Mouse (Mus musculus) gastrocnemius, adult 18-20 months (tissue): ENCODE measurements around the gene Luc7l3. TPM values are rescaled to one million over a fixed set of nuclear protein-coding genes. Genes with fewer than 3 reads are reported as not detected.
"Not testable (repeated sequence)": the region's sequence is repeated elsewhere in the genome, so short reads cannot be mapped to it uniquely, and the experiment has no call there.

Source experiments
- DNase-seq: peaks from one replicate; pipeline ENCODE4 v3.0.0; 2021; ENCODE audit warnings: low spot score
- total RNA-seq, 2 experiments: library from RNA; stranded (reverse); gene quantifications; 2 replicates each; pipeline ENCODE4 v1.2.3; 2021

The Luc7l3 gene
- total RNA-seq, 2 experiments from 2014 or later, result 30.3 to 44.2 TPM

DNA sequence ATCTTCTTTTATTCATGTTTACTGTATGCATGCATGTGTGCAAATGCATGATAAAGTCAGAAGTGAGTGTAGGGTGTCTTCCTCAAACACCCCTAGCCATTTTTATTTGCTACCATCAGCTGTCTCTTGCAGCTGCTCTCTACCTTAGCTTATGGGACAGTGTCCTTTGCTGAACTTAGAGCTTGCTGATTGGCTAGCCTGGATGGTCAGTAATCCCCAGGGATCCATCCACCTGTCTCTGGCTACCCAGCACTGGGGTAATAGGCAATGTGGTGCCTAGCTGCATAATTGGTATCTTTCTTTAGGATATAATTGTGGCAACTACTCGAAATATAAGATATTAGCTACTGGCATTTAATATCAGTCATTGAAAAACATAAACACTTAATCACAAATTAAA lies 9.1 kb downstream of the Luc7l3 start:
- DNase-seq, result no peak

DNA sequence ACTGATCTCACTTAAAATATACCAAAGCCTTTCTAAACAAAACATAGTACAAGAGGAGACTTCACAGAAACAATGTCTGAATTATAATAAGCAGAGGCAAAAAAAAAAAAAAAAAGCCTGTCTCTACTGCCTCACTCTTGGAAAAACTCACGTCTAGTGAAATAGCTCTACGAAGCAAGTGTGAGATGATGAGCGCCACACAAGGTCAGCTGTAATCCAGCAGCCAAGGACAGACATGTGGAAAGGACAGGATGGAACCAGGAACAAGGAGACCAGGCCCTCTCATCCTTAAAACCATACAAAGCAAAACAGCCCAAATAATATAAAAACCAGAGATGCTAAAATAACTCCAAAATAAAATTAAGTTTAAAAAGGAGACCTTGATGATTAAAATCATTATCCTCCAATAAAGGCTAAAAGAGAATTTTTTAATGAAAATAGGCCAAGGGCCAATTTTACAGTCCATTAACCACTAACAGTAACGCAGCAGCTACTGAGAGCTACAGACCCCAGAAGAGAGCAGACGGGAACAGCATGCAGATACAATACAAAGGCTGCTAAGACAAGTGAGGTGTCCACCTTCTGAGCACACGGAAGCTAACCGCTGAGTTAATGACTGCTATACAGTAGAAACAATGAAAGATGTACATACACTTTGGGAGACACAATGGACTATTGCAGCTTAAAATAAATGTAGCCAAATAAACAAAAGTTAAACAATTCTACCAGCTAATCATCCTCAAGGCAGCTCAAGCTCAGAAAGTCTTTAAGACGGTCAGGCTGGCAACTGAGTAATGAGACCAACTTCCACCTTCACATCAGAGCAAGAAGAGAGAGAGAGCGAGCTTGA lies 26.6 kb downstream of the Luc7l3 start:
- no peak for DNase-seq

DNA sequence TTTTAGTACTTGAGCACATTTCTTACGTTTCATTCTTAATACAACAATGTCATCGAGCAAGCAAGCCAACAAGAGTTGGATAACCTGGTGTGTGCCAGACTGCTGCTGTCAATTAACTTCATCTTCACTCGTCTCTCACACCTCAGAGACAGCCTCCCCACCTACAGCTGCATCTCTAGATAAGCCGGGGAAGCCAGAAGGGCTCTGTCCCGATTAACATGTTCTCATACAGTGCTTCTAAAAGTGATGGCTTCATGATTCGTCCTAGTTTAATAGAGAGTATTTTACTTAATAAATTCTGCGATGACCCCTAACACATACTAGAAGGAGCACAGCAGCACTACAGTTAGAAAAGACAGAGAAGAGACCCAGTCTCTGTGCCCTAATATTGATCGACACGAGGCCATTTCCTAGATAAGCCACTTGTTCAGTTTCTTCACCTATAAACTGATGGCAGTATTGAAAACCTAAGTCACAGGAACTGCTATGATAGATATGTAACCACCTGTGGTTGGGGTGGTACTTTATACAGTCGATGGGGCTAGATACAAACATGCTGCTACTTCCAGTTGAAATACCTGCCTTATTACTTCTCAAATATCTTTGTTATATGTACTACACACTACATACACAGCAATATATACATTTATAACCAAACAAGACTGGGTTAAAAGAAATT lies 31.6 kb downstream of the Luc7l3 start:
- DNase-seq, result no peak

DNA sequence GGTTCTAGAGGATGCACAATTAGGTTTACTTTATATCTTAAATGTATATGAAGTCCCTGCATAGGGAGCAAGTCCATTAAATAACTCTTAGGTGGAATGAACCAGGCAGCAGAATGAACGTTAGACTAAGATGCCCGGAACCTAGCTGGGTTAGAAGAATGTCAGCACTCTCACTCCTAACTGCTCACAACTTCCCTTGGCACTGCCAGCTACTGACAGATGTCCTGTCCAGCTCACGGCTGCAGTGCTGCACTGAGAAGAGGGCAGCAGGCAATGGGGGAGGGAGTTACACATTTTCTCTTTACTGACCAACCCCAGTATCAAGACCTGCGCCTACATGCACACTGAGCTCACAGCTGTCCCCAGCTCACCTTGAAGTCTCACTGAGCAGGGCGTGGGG lies 34.7 kb downstream of the Luc7l3 start:
- no peak for DNase-seq

DNA sequence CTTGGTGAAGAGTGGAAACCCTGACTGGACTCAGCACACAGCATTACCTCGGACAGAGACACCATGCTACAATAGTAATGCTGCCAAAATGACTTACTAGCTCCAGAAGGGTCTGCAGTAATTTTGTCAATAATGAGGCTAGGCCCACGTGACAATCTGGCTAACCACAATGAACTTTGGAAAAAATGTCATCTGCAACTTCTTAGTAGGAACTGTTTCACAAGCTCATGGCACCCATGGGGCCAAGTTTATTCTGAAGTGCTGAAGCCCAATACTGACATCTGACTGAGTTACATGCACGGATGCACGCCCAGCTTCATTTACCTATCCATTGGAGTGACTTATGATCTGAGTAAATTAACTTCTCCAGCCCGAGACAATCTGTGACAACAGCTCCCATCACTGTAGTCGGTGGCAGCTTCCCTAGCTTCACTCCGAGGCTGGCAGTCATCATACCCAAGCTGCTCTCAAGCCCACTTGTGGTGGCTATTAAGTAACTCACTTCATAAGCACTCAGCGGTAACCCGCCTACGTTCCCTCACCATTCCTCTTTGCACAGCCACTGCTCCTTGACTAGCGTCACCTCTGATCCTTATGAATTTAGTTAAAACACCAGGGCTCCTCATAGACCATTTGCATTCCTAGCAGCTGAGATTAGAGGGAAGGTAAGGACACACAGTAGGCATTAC lies 35.8 kb downstream of the Luc7l3 start:
- DNase-seq, result no peak

GRCm38 (mm10) chr11:94283536-94284099 lies 38.2 kb downstream of the Luc7l3 start:
- no peak for DNase-seq

DNA sequence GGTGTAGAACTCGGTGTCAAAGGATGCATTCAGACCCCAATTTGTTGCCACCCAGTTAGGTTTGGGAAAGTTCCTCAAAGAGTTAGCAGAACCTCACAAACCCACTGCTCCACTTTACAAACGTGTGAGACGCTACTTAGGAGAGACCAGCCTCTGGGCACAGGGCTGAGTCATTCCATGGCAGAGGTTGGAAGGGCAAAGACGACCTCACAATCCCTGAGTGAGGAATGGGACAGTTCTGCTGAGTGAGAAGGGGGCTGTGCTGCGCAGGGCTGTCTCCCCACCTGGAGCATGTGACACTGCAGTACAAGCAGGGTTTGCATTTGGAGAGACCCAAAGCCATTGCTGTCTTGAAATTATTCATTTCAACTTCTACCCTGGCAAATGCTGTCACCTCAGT lies 39.5 kb downstream of the Luc7l3 start:
- DNase-seq, result no peak

DNA sequence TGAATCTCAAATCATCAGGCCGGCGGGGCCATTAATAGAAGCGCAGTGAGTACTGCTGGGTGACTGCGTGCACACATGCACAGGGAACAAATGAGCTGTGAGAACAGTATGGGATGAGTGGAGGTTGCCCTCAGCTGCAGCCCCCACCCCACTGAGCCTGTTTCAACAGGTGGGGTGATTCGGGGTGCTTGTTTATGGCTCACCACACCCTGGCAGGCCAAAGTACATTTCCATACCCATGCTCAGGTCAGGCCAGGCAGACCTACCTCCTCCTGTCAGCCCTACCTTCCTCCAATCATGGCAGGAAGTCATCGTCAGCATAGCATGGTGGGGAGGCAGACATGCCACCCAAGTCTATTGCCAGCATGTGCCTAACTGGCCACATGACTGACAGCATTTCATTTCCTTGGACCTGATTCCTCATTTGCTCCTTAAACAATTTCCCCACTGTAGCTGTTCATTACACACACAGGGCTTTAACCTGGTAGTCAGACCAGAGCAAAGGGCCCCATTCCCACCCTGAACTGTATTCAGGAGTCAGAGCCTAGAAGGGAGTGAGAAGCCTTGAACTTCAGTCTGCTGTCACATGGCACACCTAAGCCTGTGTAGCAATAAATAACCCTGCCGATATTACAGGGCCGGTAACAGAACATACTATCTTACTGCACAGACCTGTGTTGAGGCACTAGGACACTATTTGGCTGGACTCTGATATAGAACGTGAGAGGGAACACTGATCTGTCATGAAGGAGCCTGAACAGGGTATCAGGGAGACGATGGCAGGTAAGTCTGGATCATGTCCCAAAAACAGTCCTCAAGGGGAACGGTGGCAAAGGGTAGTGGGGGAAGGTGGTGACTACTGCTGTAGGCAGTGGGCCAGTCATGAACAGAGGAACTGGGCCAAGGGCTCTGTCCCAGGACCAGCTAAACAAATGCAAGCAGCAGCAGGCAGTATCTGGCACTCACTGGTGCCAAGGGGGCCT lies 40.3 kb downstream of the Luc7l3 start, which contains the start of gene Gm21885:
Gene Gm21885 (plus strand): TSS at position 675 of the 983 bp plus-strand sequence.
- DNase-seq, result no peak

GRCm38 (mm10) chr11:94276869-94277337 lies 44.9 kb downstream of the Luc7l3 start:
- DNase-seq, result peak; percentile 93

- no peak for DNase-seq
These were observed 46.1 kb downstream of the Luc7l3 start for GRCm38 (mm10) chr11:94275686-94276085.

GRCm38 (mm10) chr11:94275226-94275625 lies 46.6 kb downstream of the Luc7l3 start:
- DNase-seq, result no peak

- no peak for DNase-seq
These were observed 47.5 kb downstream of the Luc7l3 start for GRCm38 (mm10) chr11:94274206-94274867.

GRCm38 (mm10) chr11:94272960-94273927 lies 48.5 kb downstream of the Luc7l3 start:
- no peak for DNase-seq

GRCm38 (mm10) chr11:94271015-94271414 lies 50.8 kb downstream of the Luc7l3 start:
- no peak for DNase-seq

DNA sequence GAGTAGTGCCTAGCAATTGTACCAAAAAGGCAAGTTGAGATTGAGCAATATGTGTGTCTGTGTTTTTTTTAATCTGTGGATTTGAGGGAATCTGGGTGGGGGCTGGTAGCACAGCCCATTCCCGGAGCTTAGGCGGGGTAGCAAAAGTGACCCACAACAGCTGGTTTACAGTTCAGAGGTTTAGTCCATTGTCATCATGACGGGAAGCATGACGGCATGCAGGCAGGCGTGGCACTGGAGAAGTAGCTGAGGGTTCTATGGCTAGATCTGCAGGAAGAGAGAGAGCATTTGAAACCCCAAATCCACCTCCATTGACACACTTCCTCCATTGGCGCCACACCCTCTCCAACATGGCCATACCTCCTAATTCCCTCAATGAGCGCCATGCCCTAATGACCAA lies 51.9 kb downstream of the Luc7l3 start:
- no peak for DNase-seq

DNA sequence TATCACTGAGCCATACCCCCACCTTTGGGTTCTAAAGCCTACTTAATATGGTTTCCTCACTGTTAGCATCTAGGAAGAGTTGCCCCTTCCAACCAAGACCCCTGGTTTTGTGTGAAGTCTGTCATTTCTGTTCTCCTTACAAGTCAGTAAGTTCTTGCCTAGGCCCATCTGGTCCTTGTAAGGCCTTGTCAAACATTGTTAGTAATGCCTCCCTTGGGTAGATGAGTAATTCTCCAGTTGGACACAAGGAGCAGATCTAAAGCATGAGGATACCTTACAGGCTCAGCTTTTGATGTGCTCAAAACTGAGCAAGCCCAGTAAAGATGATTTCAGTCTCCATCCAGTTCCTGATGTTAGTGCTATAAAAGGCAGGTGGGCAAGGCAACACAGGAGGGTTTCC lies 53.0 kb downstream of the Luc7l3 start:
- DNase-seq, result no peak

DNA sequence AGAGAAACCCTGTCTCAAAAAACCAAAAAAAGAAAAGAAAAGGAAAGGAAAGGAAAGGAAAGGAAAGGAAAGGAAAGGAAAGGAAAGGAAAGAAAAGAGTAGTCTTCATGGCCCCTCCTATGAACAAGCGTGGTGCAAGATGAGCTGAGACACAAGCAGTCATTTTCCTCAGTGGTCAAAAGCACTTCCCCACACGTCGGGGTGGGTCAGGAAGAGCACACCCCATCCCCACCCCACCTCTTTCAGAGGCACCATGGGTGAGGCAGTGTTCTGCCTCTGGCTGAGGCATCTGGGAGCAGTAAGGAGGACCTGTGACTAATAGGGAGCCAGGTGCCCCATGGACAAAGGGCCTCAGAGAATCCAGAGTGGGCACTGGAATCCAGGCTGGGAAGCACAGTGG lies 55.6 kb downstream of the Luc7l3 start:
- not testable (repeated sequence) for DNase-seq

DNA sequence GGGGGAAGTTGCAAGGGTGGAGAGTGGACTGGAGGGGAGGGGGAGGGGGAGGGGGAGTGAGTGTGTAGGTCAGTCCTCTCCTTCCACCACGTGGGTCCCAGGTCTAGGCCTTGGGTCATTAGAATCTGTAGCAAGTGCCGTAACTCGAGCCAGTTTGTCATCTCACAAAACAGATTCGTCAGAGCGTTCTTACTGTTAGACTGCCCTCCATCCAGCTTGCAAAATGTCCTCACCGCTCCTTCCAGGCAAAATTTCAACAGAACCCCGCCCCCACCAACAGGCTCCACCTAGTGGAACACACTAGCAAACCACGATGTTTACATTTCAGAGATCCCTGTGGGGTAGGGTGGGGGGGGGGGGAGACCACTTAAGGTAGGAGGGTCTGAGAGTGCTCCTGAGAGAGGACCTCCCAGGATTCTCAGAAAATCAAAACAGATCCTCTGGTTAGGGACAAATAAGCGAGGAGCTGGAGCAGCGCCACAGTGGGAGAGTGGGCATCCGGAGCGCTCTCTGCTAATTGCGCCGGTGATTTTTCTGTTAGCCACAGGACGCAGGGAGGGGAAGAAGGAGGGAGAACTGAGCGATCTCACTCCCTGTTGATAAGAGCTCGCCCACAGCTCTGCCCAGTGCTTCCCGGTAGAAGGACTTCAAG lies 56.5 kb downstream of the Luc7l3 start:
- DNase-seq, result peak; percentile 69
